Mouse (Mus musculus) brain, embryonic 18.5 days (tissue): Measurements from ENCODE around the gene G6pc3.
"Not testable (repeated sequence)": the region's sequence is repeated elsewhere in the genome, so short reads cannot be mapped to it uniquely, and the experiment has no call there.

ENCODE experiments used
- DNase-seq: peaks from one replicate; pipeline ENCODE4 v3.0.0-alpha.2; 2012; ENCODE audit warnings: low read depth, low spot score

The G6pc3 gene

GRCm38 (mm10) chr11:102189461-102190436, at the start of gene G6pc3:
TSS of gene G6pc3 (plus strand) at chr11:102189620.
- DNase-seq = peak; percentile 86

- DNase-seq = peak; percentile 16
These were observed 48.9 kb upstream of the G6pc3 start for GRCm38 (mm10) chr11:102140508-102140907.

GRCm38 (mm10) chr11:102142355-102142754, 47.1 kb upstream of the G6pc3 start:
- DNase-seq = no peak

GRCm38 (mm10) chr11:102144957-102145470, 44.4 kb upstream of the G6pc3 start:
- DNase-seq = no peak

- DNase-seq = no peak
These were observed 43.9 kb upstream of the G6pc3 start, which contains the start of gene Nags for GRCm38 (mm10) chr11:102145471-102146001. TSS of gene Nags (plus strand) at chr11:102145513.

- DNase-seq = no peak
These were observed 43.4 kb upstream of the G6pc3 start for GRCm38 (mm10) chr11:102146005-102146404.

- DNase-seq = no peak
These were observed 42.9 kb upstream of the G6pc3 start for GRCm38 (mm10) chr11:102146531-102146930.

GRCm38 (mm10) chr11:102147213-102147989, 42.0 kb upstream of the G6pc3 start:
- DNase-seq = no peak

- DNase-seq = peak; percentile 83
These were observed 33.2 kb upstream of the G6pc3 start, which contains the start of gene Tmem101 for GRCm38 (mm10) chr11:102156039-102156785. TSS of gene Tmem101 (minus strand) at chr11:102156404.

GRCm38 (mm10) chr11:102156786-102157089, 32.7 kb upstream of the G6pc3 start:
- no peak for DNase-seq

GRCm38 (mm10) chr11:102158024-102158423, 31.4 kb upstream of the G6pc3 start:
- DNase-seq = not testable (repeated sequence)

- no peak for DNase-seq
These were observed 29.6 kb upstream of the G6pc3 start for GRCm38 (mm10) chr11:102159781-102160180.

- DNase-seq = no peak
These were observed 23.3 kb upstream of the G6pc3 start for GRCm38 (mm10) chr11:102165971-102166722.

GRCm38 (mm10) chr11:102167539-102167938, 21.9 kb upstream of the G6pc3 start:
- no peak for DNase-seq

GRCm38 (mm10) chr11:102168689-102169088, 20.7 kb upstream of the G6pc3 start:
- DNase-seq = no peak

GRCm38 (mm10) chr11:102179836-102180235, 9.6 kb upstream of the G6pc3 start:
- no peak for DNase-seq

GRCm38 (mm10) chr11:102184253-102184645, 5.2 kb upstream of the G6pc3 start:
- no peak for DNase-seq

- peak; percentile 82 for DNase-seq
These were observed 4.5 kb upstream of the G6pc3 start, which contains the start of gene Lsm12 for GRCm38 (mm10) chr11:102184646-102185495. TSS of gene Lsm12 (minus strand) at chr11:102185296.

GRCm38 (mm10) chr11:102185677-102186076, 3.7 kb upstream of the G6pc3 start:
- DNase-seq = no peak
